Mouse (Mus musculus): ENCODE data around the gene Iyd. TPM values are rescaled to one million over a fixed set of nuclear protein-coding genes. Genes with fewer than 3 reads are reported as not detected.
"Not testable (repeated sequence)": the region's sequence is repeated elsewhere in the genome, so short reads cannot be mapped to it uniquely, and the experiment has no call there.

The Iyd gene
- 7.8 and 9.3 TPM in 2 replicates for polyA plus RNA-seq (2014; fragmentation: Nextera tagmentation; extraction: Ambion mirVana)

DNA sequence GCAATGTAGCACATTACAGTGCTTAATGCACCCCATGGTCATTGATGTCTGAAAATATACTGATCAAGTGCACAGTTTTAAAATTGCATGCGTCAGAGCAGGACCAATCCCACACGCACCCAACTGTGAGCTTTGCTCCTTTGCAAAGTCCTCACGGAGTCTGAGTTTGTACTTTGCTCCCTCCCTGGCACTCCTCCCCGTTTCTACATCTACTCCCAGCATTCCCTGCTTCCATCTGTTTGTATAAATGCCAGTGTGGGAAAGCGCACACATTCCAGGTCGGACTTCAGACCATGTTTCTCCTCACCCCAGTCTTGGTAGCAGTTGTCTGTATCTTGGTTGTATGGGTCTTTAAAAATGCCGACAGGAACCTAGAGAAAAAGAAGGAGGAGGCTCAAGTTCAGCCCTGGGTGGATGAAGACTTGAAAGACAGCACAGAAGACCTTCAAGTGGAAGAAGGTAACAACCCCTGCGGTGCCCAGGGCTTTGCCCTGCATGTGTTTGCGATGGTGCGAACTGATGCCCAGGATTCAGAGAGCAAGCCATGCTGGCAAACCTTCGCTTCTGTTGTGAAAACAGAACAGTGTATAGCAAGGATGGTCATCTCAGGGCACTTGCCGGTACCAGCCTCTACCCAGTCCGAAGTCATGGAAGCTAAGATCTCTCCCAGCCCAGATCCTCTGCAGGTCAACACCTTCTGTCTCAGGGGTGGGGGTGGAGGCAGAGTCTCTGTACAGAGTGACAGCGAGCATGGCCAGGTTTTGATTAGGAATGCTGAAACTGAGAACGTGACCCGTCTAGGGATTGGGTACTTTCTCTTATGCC, at the start of gene Iyd:
Gene Iyd, plus strand, starts transcription at position 238 of the 825 bp plus-strand sequence.
- no peak within 1 kb of the TSS for H3K27ac ChIP-seq (ENCODE audit: low read length)
- 0 out of 2 replicates have a peak within 1 kb of the TSS, but pooled peaks have one; percentile 5 for H3K4me2 ChIP-seq (replicated peaks; ENCODE audit: low read depth, low read length)
- H3K4me1 ChIP-seq (ENCODE audit: control insufficient read depth, insufficient read depth, low read length): no peaks in the 10 kb centered on the region
- no peak within 1 kb of the TSS for H3K4me3 ChIP-seq (ENCODE audit: low read depth, low read length)
- no peaks in the 10 kb centered on the region for H3K27me3 ChIP-seq (ENCODE audit: control insufficient read depth, insufficient read depth, low read length)
- no peaks in the 10 kb centered on the region for H3K36me3 ChIP-seq (ENCODE audit: control insufficient read depth, insufficient read depth, low read length)
- H3K9me3 ChIP-seq (ENCODE audit: control insufficient read depth, low read depth, low read length): no peaks in the 10 kb centered on the region
- H3K9ac ChIP-seq (replicated peaks; ENCODE audit: low read depth, low read length): no peak within 1 kb of the TSS
- peak; percentile 78 for ATAC-seq (ENCODE audit: insufficient number of reproducible peaks, insufficient read depth, low FRiP score, low read depth)
- 69% methylated on average over 16 of the region's 16 CpGs for WGBS

DNA sequence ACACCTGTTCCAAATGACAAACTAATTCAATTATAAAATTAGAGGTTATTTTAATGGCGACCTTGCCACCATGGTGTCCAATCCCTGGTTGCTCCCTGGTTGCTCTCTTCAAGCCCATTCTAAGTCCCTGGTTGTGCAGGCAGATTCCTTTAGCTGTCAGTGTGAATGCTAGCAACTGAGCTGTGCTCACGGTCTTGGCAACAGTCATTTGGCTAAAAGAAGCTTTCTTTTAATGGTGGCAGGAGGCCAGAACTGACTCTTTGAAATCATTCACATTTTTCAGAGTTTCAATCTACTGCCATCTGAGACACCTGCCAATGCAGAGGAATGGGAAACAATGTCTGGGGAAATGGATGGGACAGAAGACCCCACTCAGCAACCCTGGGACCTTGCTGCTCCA, 43.2 kb upstream of the Iyd start:
- no peaks in the 10 kb centered on the region for H3K4me1 ChIP-seq (ENCODE audit: control insufficient read depth, insufficient read depth, low read length)
- no peak overlapping the region for H3K27ac ChIP-seq (ENCODE audit: low read length)
- no peaks in the 10 kb centered on the region for H3K27me3 ChIP-seq (ENCODE audit: control insufficient read depth, insufficient read depth, low read length)
- H3K9me3 ChIP-seq (ENCODE audit: control insufficient read depth, low read depth, low read length): no peaks in the 10 kb centered on the region; the same call in 1 of the 2 replicates
- H3K4me2 ChIP-seq (replicated peaks; ENCODE audit: low read depth, low read length): no peak overlapping the region
- no peak overlapping the region for H3K9ac ChIP-seq (replicated peaks; ENCODE audit: low read depth, low read length)
- ATAC-seq (ENCODE audit: insufficient number of reproducible peaks, insufficient read depth, low FRiP score, low read depth): no peak
- WGBS: 65% methylated on average over 2 of the region's 2 CpGs
- H3K4me3 ChIP-seq (ENCODE audit: low read depth, low read length): no peak overlapping the region
- H3K36me3 ChIP-seq (ENCODE audit: control insufficient read depth, insufficient read depth, low read length): no peaks in the 10 kb centered on the region

DNA sequence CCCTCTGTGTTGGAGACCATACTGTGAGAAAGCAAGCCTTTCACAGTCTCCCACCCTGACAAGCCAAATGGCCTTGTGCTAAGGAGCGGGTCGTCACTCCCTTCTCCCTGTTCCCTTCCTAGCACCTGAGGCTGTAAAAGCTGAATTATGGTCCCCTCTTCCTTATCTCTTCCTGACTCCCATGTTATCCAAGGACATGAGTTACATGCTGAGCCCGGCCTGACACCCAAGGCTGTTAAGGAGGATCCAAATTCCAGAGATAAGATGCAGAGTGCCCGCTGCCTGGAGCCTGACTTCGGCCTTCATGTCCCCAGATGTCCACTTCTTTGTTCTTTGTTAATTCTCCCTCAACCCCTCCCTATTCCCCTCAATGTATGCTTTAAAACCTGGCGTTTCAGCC, 39.2 kb upstream of the Iyd start:
- H3K4me2 ChIP-seq (replicated peaks; ENCODE audit: low read depth, low read length); H3K36me3 ChIP-seq (ENCODE audit: control insufficient read depth, insufficient read depth, low read length); H3K4me3 ChIP-seq (ENCODE audit: low read depth, low read length); H3K27me3 ChIP-seq (ENCODE audit: control insufficient read depth, insufficient read depth, low read length); H3K9ac ChIP-seq (replicated peaks; ENCODE audit: low read depth, low read length); ATAC-seq (ENCODE audit: insufficient number of reproducible peaks, insufficient read depth, low FRiP score, low read depth); H3K9me3 ChIP-seq (ENCODE audit: control insufficient read depth, low read depth, low read length); H3K27ac ChIP-seq (ENCODE audit: low read length); H3K4me1 ChIP-seq (ENCODE audit: control insufficient read depth, insufficient read depth, low read length): not testable (repeated sequence)
- WGBS: 87% methylated on average over 6 of the region's 6 CpGs

DNA sequence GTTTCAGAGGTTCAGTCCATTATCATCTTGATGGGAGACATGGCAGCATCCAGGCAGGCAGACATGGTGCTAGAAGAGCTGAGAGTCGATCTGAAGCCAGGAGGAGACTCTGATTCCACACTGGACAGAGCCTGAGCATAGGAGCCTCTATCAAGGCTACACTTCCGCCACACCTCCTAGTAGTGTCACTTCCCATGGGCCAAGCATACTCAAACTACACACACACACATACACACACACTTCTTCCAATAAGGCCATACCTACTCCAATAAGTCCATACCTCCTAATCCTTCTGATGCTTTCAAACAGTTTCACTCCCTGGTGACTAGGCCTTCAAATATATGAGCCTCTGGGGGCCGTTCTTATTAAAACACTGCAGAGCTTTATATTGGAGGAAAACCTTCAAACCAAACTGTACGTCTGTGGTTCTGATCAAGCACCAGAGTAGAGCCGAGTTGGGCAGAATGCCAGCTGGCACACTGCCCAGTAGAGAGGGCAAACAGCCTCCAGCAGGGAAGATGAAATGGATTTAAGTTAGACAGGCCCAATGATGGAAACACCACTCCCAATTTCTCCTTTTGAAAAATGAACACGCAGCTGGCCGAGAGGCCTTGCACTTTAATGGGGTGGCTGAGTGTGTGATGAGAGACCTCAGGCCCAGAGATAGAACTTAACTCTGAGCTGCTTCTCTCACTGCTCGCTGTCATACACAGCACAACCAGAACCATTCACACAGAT, 32.4 kb upstream of the Iyd start:
- WGBS: 34% methylated on average over 8 of the region's 8 CpGs
- H3K9me3 ChIP-seq (ENCODE audit: control insufficient read depth, low read depth, low read length): no peaks in the 10 kb centered on the region
- no peaks in the 10 kb centered on the region for H3K36me3 ChIP-seq (ENCODE audit: control insufficient read depth, insufficient read depth, low read length)
- peak; percentile 72 for ATAC-seq (ENCODE audit: insufficient number of reproducible peaks, insufficient read depth, low FRiP score, low read depth)
- peaks cover 11% of the 10 kb centered on the region; the same call in 1 of the 2 replicates for H3K4me1 ChIP-seq (ENCODE audit: control insufficient read depth, insufficient read depth, low read length)
- no peak overlapping the region for H3K4me2 ChIP-seq (replicated peaks; ENCODE audit: low read depth, low read length)
- no peaks in the 10 kb centered on the region for H3K27me3 ChIP-seq (ENCODE audit: control insufficient read depth, insufficient read depth, low read length)
- H3K9ac ChIP-seq (replicated peaks; ENCODE audit: low read depth, low read length): no peak overlapping the region
- peak overlapping the region; percentile 41; the same call in 1 of the 2 replicates for H3K27ac ChIP-seq (ENCODE audit: low read length)
- H3K4me3 ChIP-seq (ENCODE audit: low read depth, low read length): no peak overlapping the region

DNA sequence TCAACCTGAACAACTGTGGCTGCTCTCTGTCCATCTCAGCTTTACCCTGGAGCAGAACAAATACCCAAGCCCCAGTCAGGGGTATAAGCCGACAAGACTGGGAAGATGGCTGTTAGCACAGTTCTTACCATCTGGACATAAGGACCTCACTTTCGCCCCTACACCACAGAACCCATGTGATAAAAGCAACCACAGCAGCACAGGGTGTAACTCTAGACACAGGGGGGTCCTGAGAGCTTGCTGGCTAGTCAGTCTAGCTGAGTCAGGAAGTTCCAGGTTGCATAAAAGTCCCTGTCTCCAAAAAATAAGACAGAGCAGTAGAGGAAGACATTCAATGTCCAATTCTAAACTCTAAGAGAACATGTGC, 31.8 kb upstream of the Iyd start:
- 58% methylated on average over 2 of the region's 2 CpGs for WGBS
- ATAC-seq (ENCODE audit: insufficient number of reproducible peaks, insufficient read depth, low FRiP score, low read depth): peak; percentile 40
- H3K27ac ChIP-seq (ENCODE audit: low read length): peak overlapping the region; percentile 41; the same call in 1 of the 2 replicates

DNA sequence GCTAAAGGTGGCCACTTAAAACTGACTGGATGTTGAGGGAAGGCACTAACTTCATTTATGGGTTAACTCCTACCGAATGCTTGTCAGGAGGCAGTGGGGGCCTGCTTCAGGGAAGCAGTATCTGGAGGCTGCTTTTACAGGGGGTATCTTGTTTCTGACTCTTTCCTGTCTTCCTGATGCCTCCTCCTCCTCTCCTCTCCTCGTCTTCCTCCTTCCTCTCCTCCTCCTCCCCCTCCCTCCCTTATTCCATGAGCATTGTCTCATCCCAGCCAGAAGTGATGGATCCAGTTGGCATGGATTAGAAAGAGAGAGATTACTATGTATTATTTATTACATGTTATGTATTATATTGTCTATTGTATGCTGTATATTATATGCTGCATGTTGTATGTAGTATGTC, 31.3 kb upstream of the Iyd start:
- Histone ChIP-seq H3K9ac (replicated peaks; ENCODE audit: low read depth, low read length) (no peak overlapping the region), H3K36me3 (ENCODE audit: control insufficient read depth, insufficient read depth, low read length) (no peaks in the 10 kb centered on the region), H3K9me3 (ENCODE audit: control insufficient read depth, low read depth, low read length) (no peaks in the 10 kb centered on the region), H3K27me3 (ENCODE audit: control insufficient read depth, insufficient read depth, low read length) (no peaks in the 10 kb centered on the region), H3K4me3 (ENCODE audit: low read depth, low read length) (no peak overlapping the region), H3K4me1 (ENCODE audit: control insufficient read depth, insufficient read depth, low read length) (peaks cover 11% of the 10 kb centered on the region; the same call in 1 of the 2 replicates), H3K27ac (ENCODE audit: low read length) (no peak overlapping the region; the same call in 1 of the 2 replicates), H3K4me2 (replicated peaks; ENCODE audit: low read depth, low read length) (no peak overlapping the region)
- ATAC-seq (ENCODE audit: insufficient number of reproducible peaks, insufficient read depth, low FRiP score, low read depth): no peak
- 61% methylated on average over 2 of the region's 2 CpGs for WGBS

More for the DNA sequence above, 31.8 kb upstream of the Iyd start:
- Histone ChIP-seq H3K36me3 (ENCODE audit: control insufficient read depth, insufficient read depth, low read length) (no peaks in the 10 kb centered on the region), H3K9ac (replicated peaks; ENCODE audit: low read depth, low read length) (no peak overlapping the region), H3K4me3 (ENCODE audit: low read depth, low read length) (no peak overlapping the region), H3K27me3 (ENCODE audit: control insufficient read depth, insufficient read depth, low read length) (no peaks in the 10 kb centered on the region), H3K9me3 (ENCODE audit: control insufficient read depth, low read depth, low read length) (no peaks in the 10 kb centered on the region), H3K4me1 (ENCODE audit: control insufficient read depth, insufficient read depth, low read length) (peaks cover 11% of the 10 kb centered on the region; the same call in 1 of the 2 replicates), H3K4me2 (replicated peaks; ENCODE audit: low read depth, low read length) (no peak overlapping the region)

DNA sequence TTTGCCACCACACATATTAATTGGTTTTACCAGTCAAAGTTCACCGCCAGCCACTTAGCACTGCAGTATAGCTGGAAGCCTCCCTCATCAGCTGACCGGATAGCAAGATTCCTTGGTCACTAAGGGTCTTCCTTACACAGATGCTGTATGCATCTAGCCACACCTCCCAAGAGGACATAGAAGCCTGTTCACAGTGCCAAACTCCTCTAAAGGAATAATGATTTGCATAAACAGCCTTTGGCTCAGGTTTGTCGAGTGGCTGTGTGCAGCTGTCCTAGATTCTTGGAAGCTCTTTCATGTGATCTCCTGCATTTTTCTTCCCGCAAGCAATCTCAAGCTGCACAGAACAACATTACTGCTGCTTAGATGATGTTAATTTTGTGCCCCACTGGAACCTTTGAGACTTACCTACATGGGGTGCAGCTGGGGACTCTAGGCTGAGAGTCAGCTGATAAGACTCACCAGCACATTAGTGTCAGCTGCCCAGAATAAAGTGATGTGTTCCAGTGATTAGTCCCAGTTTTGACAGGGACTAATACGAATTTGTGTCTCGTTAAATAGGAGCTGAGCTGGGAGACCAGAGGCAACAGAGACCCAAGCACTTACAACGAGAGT, 30.3 kb upstream of the Iyd start:
- H3K9me3 ChIP-seq (ENCODE audit: control insufficient read depth, low read depth, low read length): no peaks in the 10 kb centered on the region
- WGBS: 52% methylated on average over 7 of the region's 7 CpGs
- peaks cover 11% of the 10 kb centered on the region; the same call in 1 of the 2 replicates for H3K4me1 ChIP-seq (ENCODE audit: control insufficient read depth, insufficient read depth, low read length)
- ATAC-seq (ENCODE audit: insufficient number of reproducible peaks, insufficient read depth, low FRiP score, low read depth): no peak
- no peak overlapping the region for H3K4me2 ChIP-seq (replicated peaks; ENCODE audit: low read depth, low read length)
- H3K4me3 ChIP-seq (ENCODE audit: low read depth, low read length): no peak overlapping the region
- H3K9ac ChIP-seq (replicated peaks; ENCODE audit: low read depth, low read length): no peak overlapping the region
- no peak overlapping the region for H3K27ac ChIP-seq (ENCODE audit: low read length)
- no peaks in the 10 kb centered on the region for H3K27me3 ChIP-seq (ENCODE audit: control insufficient read depth, insufficient read depth, low read length)
- no peaks in the 10 kb centered on the region for H3K36me3 ChIP-seq (ENCODE audit: control insufficient read depth, insufficient read depth, low read length)

DNA sequence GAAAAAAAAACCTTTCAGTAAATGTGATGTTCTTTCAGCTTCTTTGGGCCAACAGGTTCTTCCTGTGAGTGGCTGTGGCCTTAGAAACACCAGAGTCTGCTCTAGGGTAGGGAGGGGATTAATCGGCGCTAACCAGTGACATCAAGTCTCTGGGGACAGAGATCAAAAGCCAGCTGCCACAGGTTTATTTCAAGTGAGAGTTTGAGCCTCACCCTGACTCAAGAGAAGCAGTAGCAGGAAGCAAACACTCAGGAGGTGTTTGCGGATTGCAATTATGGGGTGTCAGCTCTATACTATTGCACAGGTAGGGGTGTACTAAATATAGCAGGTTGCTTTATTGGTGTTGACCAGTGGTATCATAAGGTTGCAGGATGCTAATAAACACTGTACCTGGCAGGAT, 29.6 kb upstream of the Iyd start:
- no peaks in the 10 kb centered on the region for H3K36me3 ChIP-seq (ENCODE audit: control insufficient read depth, insufficient read depth, low read length)
- H3K9ac ChIP-seq (replicated peaks; ENCODE audit: low read depth, low read length): no peak overlapping the region

More for the DNA sequence above, 29.6 kb upstream of the Iyd start:
- H3K27me3 ChIP-seq (ENCODE audit: control insufficient read depth, insufficient read depth, low read length): no peaks in the 10 kb centered on the region
- no peak for ATAC-seq (ENCODE audit: insufficient number of reproducible peaks, insufficient read depth, low FRiP score, low read depth)
- 61% methylated on average over 3 of the region's 3 CpGs for WGBS
- H3K4me2 ChIP-seq (replicated peaks; ENCODE audit: low read depth, low read length): no peak overlapping the region
- peaks cover 11% of the 10 kb centered on the region; the same call in 1 of the 2 replicates for H3K4me1 ChIP-seq (ENCODE audit: control insufficient read depth, insufficient read depth, low read length)
- no peaks in the 10 kb centered on the region for H3K9me3 ChIP-seq (ENCODE audit: control insufficient read depth, low read depth, low read length)
- H3K4me3 ChIP-seq (ENCODE audit: low read depth, low read length): no peak overlapping the region
- H3K27ac ChIP-seq (ENCODE audit: low read length): no peak overlapping the region
